Mouse (Mus musculus): ENCODE results near the gene Flot1.

Flot1 gene

GRCm38 (mm10) chr17:35810900-35811648, 12.0 kb upstream of the Flot1 start:
- DNase-seq (ENCODE audit: low read depth, low spot score): no peak

GRCm38 (mm10) chr17:35812307-35812706, 10.7 kb upstream of the Flot1 start:
- peak; percentile 46 for DNase-seq (ENCODE audit: low read depth, low spot score)

GRCm38 (mm10) chr17:35812736-35813135, 10.3 kb upstream of the Flot1 start:
- DNase-seq (ENCODE audit: low read depth, low spot score): no peak

- DNase-seq (ENCODE audit: low read depth, low spot score): no peak
Measured at GRCm38 (mm10) chr17:35813245-35813647, 9.8 kb upstream of the Flot1 start.

- no peak for DNase-seq (ENCODE audit: low read depth, low spot score)
Measured at GRCm38 (mm10) chr17:35813653-35814052, 9.4 kb upstream of the Flot1 start.

GRCm38 (mm10) chr17:35814678-35815077, 8.4 kb upstream of the Flot1 start:
- DNase-seq (ENCODE audit: low read depth, low spot score): no peak

GRCm38 (mm10) chr17:35815836-35816235, 7.2 kb upstream of the Flot1 start:
- no peak for DNase-seq (ENCODE audit: low read depth, low spot score)

- DNase-seq (ENCODE audit: low read depth, low spot score): no peak
Measured at GRCm38 (mm10) chr17:35816686-35817085, 6.3 kb upstream of the Flot1 start.

- no peak for DNase-seq (ENCODE audit: low read depth, low spot score)
Measured at GRCm38 (mm10) chr17:35817226-35817625, 5.8 kb upstream of the Flot1 start.

GRCm38 (mm10) chr17:35820111-35820510, 2.9 kb upstream of the Flot1 start:
- no peak for DNase-seq (ENCODE audit: low read depth, low spot score)

GRCm38 (mm10) chr17:35821439-35822430, 1.3 kb upstream of the Flot1 start, which contains the start of gene Ier3:
Gene Ier3 (plus strand): TSS chr17:35821684.
- DNase-seq (ENCODE audit: low read depth, low spot score): peak; percentile 86

GRCm38 (mm10) chr17:35822564-35822963, 466 bp upstream of the Flot1 start:
- no peak for DNase-seq (ENCODE audit: low read depth, low spot score)

- peak; percentile 42 for DNase-seq (ENCODE audit: low read depth, low spot score)
Measured at GRCm38 (mm10) chr17:35824402-35824801, 1.4 kb downstream of the Flot1 start.

- DNase-seq (ENCODE audit: low read depth, low spot score): no peak
Measured at GRCm38 (mm10) chr17:35825109-35825850, 2.2 kb downstream of the Flot1 start.

GRCm38 (mm10) chr17:35829737-35830136, 6.7 kb downstream of the Flot1 start:
- DNase-seq (ENCODE audit: low read depth, low spot score): peak; percentile 91

- no peak for DNase-seq (ENCODE audit: low read depth, low spot score)
Measured at GRCm38 (mm10) chr17:35832400-35833238, 9.6 kb downstream of the Flot1 start.

GRCm38 (mm10) chr17:35833239-35833751, 10.3 kb downstream of the Flot1 start:
- no peak for DNase-seq (ENCODE audit: low read depth, low spot score)

GRCm38 (mm10) chr17:35833894-35834293, 10.9 kb downstream of the Flot1 start:
- no peak for DNase-seq (ENCODE audit: low read depth, low spot score)

GRCm38 (mm10) chr17:35834696-35835422, 11.8 kb downstream of the Flot1 start:
- DNase-seq (ENCODE audit: low read depth, low spot score): no peak
